ENCODE assay signal across 7 mouse cellular contexts in genomic region chr4:45513791-45514293, GRCm38 (mm10). TPM values are rescaled to one million over a fixed set of nuclear protein-coding genes. Genes with fewer than 3 reads are reported as not detected.
A peak's percentile ranks its signal among the peaks of the same experiment; 100 is the strongest.
DNase-seq lines count a peak whose midpoint lies in the region; ATAC-seq lines count a peak whose summit lies in the region.

No protein-coding gene starts in this region.

- no peak overlapping the region for H3K4me3 ChIP-seq in intestine, embryonic 16.5 days (ENCODE audit: low read length)
- H3K4me3 ChIP-seq in neural tube, embryonic 13.5 days = no peak overlapping the region

- ATAC-seq in intestine, embryonic 16.5 days = peak; percentile 93
- ATAC-seq in neural tube, embryonic 13.5 days (ENCODE audit: low read depth) = peak; percentile 57

- H3K4me1 ChIP-seq in intestine, embryonic 16.5 days (ENCODE audit: control insufficient read depth, insufficient read depth, low read length) = peaks cover 46% of the 10 kb centered on the region
- H3K4me1 ChIP-seq in neural tube, embryonic 13.5 days (replicated peaks) = peaks cover 46% of the 10 kb centered on the region

- 2% methylated on average over 10 of the region's 10 CpGs for WGBS in intestine, embryonic 16.5 days
- WGBS in neural tube, embryonic 13.5 days = 2% methylated on average over 10 of the region's 10 CpGs

- H3K27me3 ChIP-seq in intestine, embryonic 16.5 days (replicated peaks; ENCODE audit: control insufficient read depth, insufficient read depth, low read length) = no peaks in the 10 kb centered on the region
- peaks cover 10% of the 10 kb centered on the region for H3K27me3 ChIP-seq in neural tube, embryonic 13.5 days

- H3K4me2 ChIP-seq in intestine, embryonic 16.5 days (ENCODE audit: low read depth, low read length) = peak overlapping the region; percentile 34
- peak overlapping the region; percentile 39 for H3K4me2 ChIP-seq in neural tube, embryonic 13.5 days

- no peaks in the 10 kb centered on the region for H3K9me3 ChIP-seq in intestine, embryonic 16.5 days (ENCODE audit: control insufficient read depth, low read length)
- H3K9me3 ChIP-seq in neural tube, embryonic 13.5 days = no peaks in the 10 kb centered on the region

- H3K36me3 ChIP-seq in intestine, embryonic 16.5 days (ENCODE audit: control insufficient read depth, insufficient read depth, low read length) = no peaks in the 10 kb centered on the region
- H3K36me3 ChIP-seq in neural tube, embryonic 13.5 days = no peaks in the 10 kb centered on the region

- peak; percentile 87 for DNase-seq in ES-CJ7 (ENCODE audit: low read depth, low spot score)
- peak; percentile 73 for DNase-seq in adrenal gland, postnatal 10 days
- DNase-seq in gastrocnemius, postnatal 25 days = peak; percentile 61
- peak; percentile 68 to 79 for DNase-seq in lung, adult 18-20 months
- DNase-seq in left cerebral cortex, postnatal 25 days (ENCODE audit: low spot score in 2 of 2) = no peak

- peak overlapping the region; percentile 75 for H3K27ac ChIP-seq in intestine, embryonic 16.5 days (ENCODE audit: low read length)
- peak overlapping the region; percentile 64 for H3K27ac ChIP-seq in neural tube, embryonic 13.5 days (replicated peaks)

- intact Hi-C loops in left cerebral cortex, postnatal 25 days (cut with DNase I) = no loop called here

- 0 out of 2 replicates have a peak overlapping the region, but pooled peaks have one; percentile 18 for H3K9ac ChIP-seq in intestine, embryonic 16.5 days (ENCODE audit: low read depth, low read length)
- peak overlapping the region; percentile 45 for H3K9ac ChIP-seq in neural tube, embryonic 13.5 days

RNA-seq across cellular contexts. Expression of gene Shb, which starts 18.4 kb away (rescaled TPM):
- total RNA-seq in adrenal gland, postnatal 10 days (2021) = 10 to 100 TPM; 40.4 to 72.5 TPM
- 1 to 10 TPM; 5.4 to 8.0 TPM for total RNA-seq in gastrocnemius, postnatal 25 days (2021)
- 1.5 and 2.7 TPM in 2 replicates for polyA plus RNA-seq in intestine, embryonic 16.5 days (2015; fragmentation: Nextera tagmentation; extraction: Ambion mirVana)
- 4.0 and 4.2 TPM in 2 replicates for polyA plus RNA-seq in neural tube, embryonic 13.5 days (2015; fragmentation: Nextera tagmentation; extraction: Ambion mirVana)
- total RNA-seq in left cerebral cortex, postnatal 25 days (2021) = 10 to 100 TPM in 1 of 2 experiments, 1 to 10 TPM in 1; 9.0 to 11.8 TPM

Comparison
In these comparisons a context has a peak if more than half of its experiments do, and no peak if none do; other contexts are left out.
1. DNase-seq: peak in ES-CJ7 (single experiment), adrenal gland, postnatal 10 days (single experiment), gastrocnemius, postnatal 25 days (single experiment) and lung, adult 18-20 months (2 of 2); none in left cerebral cortex, postnatal 25 days (0 of 2).